Mouse (Mus musculus) c-Kit-negative CD71-positive TER-119-positive erythroid progenitor cells, embryonic 14.5 days (primary cell): ENCODE data around the gene Vmn2r47.
"Not testable (repeated sequence)": the region's sequence is repeated elsewhere in the genome, so short reads cannot be mapped to it uniquely, and the experiment has no call there.

Experiments used
- DNase-seq: peaks from one replicate; pipeline ENCODE4 v3.0.0-alpha.2; 2013; ENCODE audit warnings: low read depth, low spot score

Vmn2r47 gene

DNA sequence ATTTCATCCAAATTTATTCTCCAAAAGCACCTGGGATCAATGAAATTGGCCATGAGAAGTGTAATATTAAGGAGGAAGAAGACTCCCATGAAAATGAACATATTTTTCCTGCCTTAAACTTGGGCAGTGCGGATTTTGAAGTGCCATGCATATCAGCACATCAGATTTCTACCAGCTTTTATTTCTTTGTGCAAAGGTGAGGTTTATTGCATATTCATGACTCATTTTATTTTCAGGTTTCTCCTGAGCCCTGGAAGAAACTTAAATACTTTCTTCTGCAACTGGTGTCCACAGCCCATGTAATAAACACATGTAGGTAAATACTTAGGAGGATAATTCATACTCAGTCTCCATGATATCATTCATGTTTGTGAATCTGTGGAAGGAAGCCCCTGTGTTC, at the start of gene Vmn2r47:
Vmn2r47 (minus strand) TSS at position 101 of the 400 bp plus-strand sequence.
- not testable (repeated sequence) for DNase-seq

DNA sequence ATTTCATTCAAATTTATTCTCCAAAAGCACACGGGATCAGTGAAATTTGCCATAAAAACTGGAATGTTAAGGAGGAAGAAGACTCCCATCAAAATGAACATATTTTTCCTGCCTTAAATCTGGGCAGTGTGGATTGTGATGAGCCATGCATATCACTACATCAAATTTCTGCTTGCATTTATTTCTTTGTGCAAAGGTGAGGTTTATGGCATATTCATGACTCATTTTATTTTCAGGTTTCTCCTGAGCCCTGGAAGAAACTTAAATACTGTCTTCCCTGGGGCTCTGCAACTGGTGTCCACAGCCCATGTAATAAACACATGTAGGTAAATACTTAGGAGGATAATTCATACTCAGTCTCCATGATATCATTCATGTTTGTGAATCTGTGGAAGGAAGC, 70.7 kb downstream of the Vmn2r47 start, which contains the start of gene Vmn2r46:
Vmn2r46 (minus strand) TSS at position 101 of the 400 bp plus-strand sequence.
- DNase-seq = not testable (repeated sequence)
